Mouse (Mus musculus) liver, embryonic 13.5 days (tissue): ENCODE data around the gene Ston1. TPM values are rescaled to one million over a fixed set of nuclear protein-coding genes. Genes with fewer than 3 reads are reported as not detected.

Experiments
- ATAC-seq: fragments of 200-750 bp; cut with Nextera tagmentation; 2 replicates; pipeline ENCODE4 v1.8.0; 2017; ENCODE audit warnings: low read depth, mild to moderate bottlenecking, moderate number of reproducible peaks, moderate library complexity
- DNase-seq: peaks from one replicate; pipeline ENCODE4 v3.0.0; 2022
- H3K27ac ChIP-seq: fragments of 300-500 bp; sonication (generic); 2 replicates; pipeline ENCODE4 v1.5.1; 2015; ENCODE audit warnings: moderate library complexity, mild to moderate bottlenecking, inconsistent platforms
- H3K27me3 ChIP-seq: fragments of 300-500 bp; sonication (generic); 2 replicates; pipeline ENCODE4 v1.6.1; 2015; ENCODE audit warnings: mild to moderate bottlenecking, inconsistent platforms
- H3K36me3 ChIP-seq: fragments of 300-500 bp; sonication (generic); 2 replicates; pipeline ENCODE4 v1.6.1; 2015; ENCODE audit warnings: mild to moderate bottlenecking, inconsistent platforms
- H3K4me1 ChIP-seq: fragments of 300-500 bp; sonication (generic); replicated peaks from 2 replicates; pipeline ENCODE4 v1.6.1; 2015; ENCODE audit warnings: inconsistent platforms
- H3K4me2 ChIP-seq: fragments of 300-500 bp; sonication (generic); 2 replicates; pipeline ENCODE4 v1.6.1; 2015; ENCODE audit warnings: inconsistent platforms, mild to moderate bottlenecking, moderate library complexity
- H3K4me3 ChIP-seq: fragments of 300-500 bp; sonication (generic); replicated peaks from 2 replicates; pipeline ENCODE4 v1.5.1; 2015; ENCODE audit warnings: mild to moderate bottlenecking, inconsistent platforms
- H3K9ac ChIP-seq: fragments of 300-500 bp; sonication (generic); 2 replicates; pipeline ENCODE4 v1.6.1; 2015; ENCODE audit warnings: mild to moderate bottlenecking, inconsistent platforms
- H3K9me3 ChIP-seq: fragments of 300-500 bp; sonication (generic); replicated peaks from 2 replicates; pipeline ENCODE4 v1.6.1; 2016; ENCODE audit warnings: inconsistent platforms
- WGBS: fragments of 180-500 bp; shearing (Covaris S2); methylation state at CpG from one replicate; pipeline ENCODE4 v1.1.7; 2015; ENCODE audit not compliant: insufficient replicate concordance; 5-methylcytosine and 5-hydroxymethylcytosine counted together
- polyA plus RNA-seq: library from polyadenylated mRNA; unstranded; fragments of >200 nt; fragmentation: Nextera tagmentation; extraction: Ambion mirVana; gene quantifications from 2 replicates; pipeline ENCODE4 v1.2.1, GENCODE M21; 2015

The Ston1 gene
- polyA plus RNA-seq, 1 experiment from 2014 or later: 0.98 TPM

DNA sequence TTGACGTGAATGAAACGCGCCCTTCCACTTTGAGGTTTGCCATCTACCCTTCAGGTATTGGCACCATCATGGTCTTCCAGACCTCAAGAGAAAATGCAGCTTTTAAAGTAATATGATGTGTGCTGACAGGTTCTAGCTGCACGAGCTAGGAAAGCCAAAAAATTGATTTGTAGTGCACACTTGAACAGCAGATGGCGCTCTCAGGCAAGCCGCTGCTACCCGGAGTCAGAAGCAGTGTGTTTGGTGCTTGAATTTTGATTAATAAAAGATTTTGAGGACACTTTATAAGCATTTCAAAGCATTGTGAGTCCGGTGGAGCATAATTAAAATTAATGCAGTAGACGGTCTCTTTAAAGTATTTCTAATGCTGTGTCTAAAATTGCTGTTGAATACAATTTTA lies 54.5 kb downstream of the Ston1 start:
- Histone ChIP-seq H3K36me3 (peaks cover 3% of the 10 kb centered on the region; the same call in 1 of the 2 replicates), H3K27me3 (no peaks in the 10 kb centered on the region), H3K27ac (no peak overlapping the region), H3K9me3 (no peaks in the 10 kb centered on the region), H3K4me2 (no peak overlapping the region), H3K4me1 (no peaks in the 10 kb centered on the region), H3K4me3 (no peak overlapping the region), H3K9ac (no peak overlapping the region)
- ATAC-seq (no peak), DNase-seq (no peak)
- 6% methylated on average over 9 of the region's 9 CpGs for WGBS

DNA sequence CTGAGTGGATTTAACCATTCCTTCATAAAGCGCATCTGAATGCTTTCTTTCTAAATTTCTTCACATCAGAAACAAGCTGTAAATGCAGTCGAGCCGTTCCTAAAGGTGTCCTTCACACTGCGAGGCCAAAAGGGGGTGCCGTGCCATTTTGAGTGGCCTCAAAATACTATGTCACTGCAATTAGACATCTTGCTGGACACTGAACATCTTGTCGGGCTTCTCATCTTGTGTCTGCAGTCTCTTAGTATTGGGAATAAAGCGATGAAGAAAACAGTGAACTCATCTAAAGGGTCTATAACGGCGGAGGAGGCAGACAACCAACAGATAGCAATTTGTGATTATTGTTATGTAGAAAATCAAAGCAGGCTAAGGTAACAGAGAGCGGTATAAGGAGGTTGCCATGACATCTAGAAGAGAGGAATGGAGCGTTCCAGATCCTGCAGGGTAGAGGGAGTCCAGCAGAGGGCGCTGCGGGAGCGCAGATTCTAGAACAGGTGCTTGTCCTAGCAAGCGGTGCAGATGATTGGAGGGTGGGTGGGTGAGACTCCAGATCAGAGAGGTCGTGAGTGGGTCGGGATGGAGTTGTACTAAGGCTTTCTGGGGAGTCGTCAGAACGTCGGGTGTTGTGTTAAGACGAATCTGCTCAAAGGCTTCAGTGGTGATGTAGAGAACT lies 55.4 kb downstream of the Ston1 start:
- ATAC-seq: no peak
- Histone ChIP-seq H3K27ac (no peak overlapping the region), H3K4me3 (no peak overlapping the region), H3K9me3 (no peaks in the 10 kb centered on the region), H3K36me3 (peaks cover 3% of the 10 kb centered on the region; the same call in 1 of the 2 replicates), H3K27me3 (no peaks in the 10 kb centered on the region), H3K4me2 (no peak overlapping the region), H3K9ac (no peak overlapping the region), H3K4me1 (no peaks in the 10 kb centered on the region)
- DNase-seq: peak; percentile 24
- WGBS: 18% methylated on average over 21 of the region's 21 CpGs

DNA sequence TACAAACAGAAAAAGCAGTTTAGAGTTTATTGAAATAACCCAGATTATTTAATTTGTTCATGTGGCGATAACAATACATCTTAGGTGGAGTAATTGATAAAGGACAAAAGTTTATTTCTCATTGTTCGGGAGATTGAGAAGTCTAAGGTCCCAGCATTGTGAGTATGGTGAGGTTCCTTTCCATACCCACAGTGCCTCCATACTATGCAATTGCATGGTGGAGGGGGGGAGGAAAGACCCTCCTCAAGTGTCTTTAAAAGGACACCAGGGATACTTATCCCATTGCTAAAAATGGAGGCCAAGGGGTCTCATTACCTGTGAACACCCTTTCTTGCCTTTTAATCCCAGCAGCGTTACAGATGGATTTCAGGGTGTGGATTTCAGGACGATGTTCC lies 55.9 kb downstream of the Ston1 start:
- no peak overlapping the region for H3K4me3 ChIP-seq
- DNase-seq: no peak
- ATAC-seq: no peak
- H3K9ac ChIP-seq: no peak overlapping the region
- 66% methylated on average over 4 of the region's 4 CpGs for WGBS
- H3K36me3 ChIP-seq: peaks cover 1% of the 10 kb centered on the region; the same call in 1 of the 2 replicates
- H3K9me3 ChIP-seq: no peaks in the 10 kb centered on the region
- H3K27me3 ChIP-seq: no peaks in the 10 kb centered on the region
- H3K4me2 ChIP-seq: no peak overlapping the region
- H3K27ac ChIP-seq: no peak overlapping the region
- no peaks in the 10 kb centered on the region for H3K4me1 ChIP-seq

DNA sequence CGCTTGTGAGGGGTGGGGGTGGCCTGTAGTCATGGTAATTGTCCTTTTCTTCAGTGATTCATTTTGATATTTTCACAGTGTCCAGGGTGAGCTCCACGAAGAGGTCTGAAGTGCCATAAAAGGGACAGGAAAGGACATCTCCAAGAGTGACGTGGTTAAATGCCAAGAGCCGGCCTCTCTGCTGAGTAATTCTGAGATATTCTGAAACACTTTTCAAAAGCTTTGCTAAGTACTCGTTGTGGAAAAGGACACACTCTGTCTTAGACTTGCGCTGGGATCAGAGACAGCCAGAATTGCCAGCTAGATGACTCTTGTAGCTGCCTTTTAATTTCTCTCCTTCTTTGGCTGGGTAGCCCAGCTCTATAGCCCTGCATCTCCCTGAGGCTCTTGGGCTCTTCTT lies 61.0 kb downstream of the Ston1 start:
- no peak overlapping the region for H3K4me2 ChIP-seq
- no peak overlapping the region for H3K27ac ChIP-seq
- no peak overlapping the region for H3K4me3 ChIP-seq
- H3K9me3 ChIP-seq: no peaks in the 10 kb centered on the region
- 62% methylated on average over 6 of the region's 6 CpGs for WGBS
- DNase-seq (no peak), ATAC-seq (no peak)
- H3K27me3 ChIP-seq: no peaks in the 10 kb centered on the region
- no peaks in the 10 kb centered on the region for H3K4me1 ChIP-seq
- no peaks in the 10 kb centered on the region for H3K36me3 ChIP-seq
- H3K9ac ChIP-seq: no peak overlapping the region

DNA sequence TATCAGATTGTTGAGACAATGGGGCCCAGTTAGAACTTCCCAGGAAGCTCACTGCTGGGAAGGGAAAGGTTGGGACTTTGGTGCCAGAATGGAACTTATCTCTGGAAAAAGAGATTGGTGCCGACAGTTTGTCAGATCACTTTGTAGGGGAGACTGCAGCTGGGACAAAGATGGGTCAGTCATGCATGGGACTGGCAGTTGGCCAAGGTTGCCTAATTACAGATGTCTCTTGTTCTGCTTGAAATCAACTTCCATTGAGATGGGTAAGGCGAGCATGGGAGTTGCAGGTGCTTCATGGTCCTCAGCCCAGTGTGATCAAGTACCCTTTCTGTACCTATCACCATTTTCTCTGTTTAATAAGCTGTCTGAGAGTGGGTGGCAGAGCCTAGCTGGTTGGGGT lies 68.6 kb downstream of the Ston1 start:
- H3K9ac ChIP-seq: no peak overlapping the region
- DNase-seq (no peak), ATAC-seq (no peak)
- H3K4me2 ChIP-seq: no peak overlapping the region
- H3K36me3 ChIP-seq: no peaks in the 10 kb centered on the region
- 0 out of 2 replicates have a peak, but pooled peaks cover 4% of the 10 kb centered on the region for H3K4me1 ChIP-seq
- H3K27me3 ChIP-seq: no peaks in the 10 kb centered on the region
- no peak overlapping the region for H3K4me3 ChIP-seq
- H3K27ac ChIP-seq: no peak overlapping the region
- 43% methylated on average over 2 of the region's 2 CpGs for WGBS
- H3K9me3 ChIP-seq: no peaks in the 10 kb centered on the region

DNA sequence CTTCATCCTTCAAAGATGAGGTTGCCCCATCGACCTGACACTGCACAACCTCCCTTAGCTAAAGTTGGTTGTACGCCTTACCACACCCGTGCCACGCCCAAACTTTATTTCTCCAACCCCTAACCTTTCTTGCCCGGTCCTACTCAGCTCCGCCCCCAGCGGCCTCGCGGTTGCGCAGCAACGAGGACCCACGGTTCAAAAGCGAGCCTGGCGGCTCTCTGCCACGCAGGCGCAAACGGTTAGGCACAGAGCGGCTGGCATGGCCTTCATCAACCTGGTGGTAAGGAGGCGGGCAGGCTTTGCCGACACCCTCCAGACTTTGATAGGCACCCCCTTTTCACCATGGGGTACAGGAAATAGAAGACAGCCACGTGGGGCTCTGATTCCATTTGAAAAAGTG lies 71.0 kb downstream of the Ston1 start, which contains the start of gene Gtf2a1l:
Gene Gtf2a1l, plus strand, starts transcription at position 209 of the 400 bp plus-strand sequence.
- Histone ChIP-seq H3K9ac (no peak within 1 kb of the TSS), H3K27ac (no peak within 1 kb of the TSS), H3K4me3 (no peak within 1 kb of the TSS), H3K27me3 (no peaks in the 10 kb centered on the region), H3K4me1 (0 out of 2 replicates have a peak, but pooled peaks cover 4% of the 10 kb centered on the region), H3K9me3 (no peaks in the 10 kb centered on the region), H3K36me3 (no peaks in the 10 kb centered on the region), H3K4me2 (peak within 1 kb of the TSS; percentile 7; the same call in 1 of the 2 replicates)
- 19% methylated on average over 21 of the region's 21 CpGs for WGBS
- ATAC-seq: no peak
- peak; percentile 3 for DNase-seq

DNA sequence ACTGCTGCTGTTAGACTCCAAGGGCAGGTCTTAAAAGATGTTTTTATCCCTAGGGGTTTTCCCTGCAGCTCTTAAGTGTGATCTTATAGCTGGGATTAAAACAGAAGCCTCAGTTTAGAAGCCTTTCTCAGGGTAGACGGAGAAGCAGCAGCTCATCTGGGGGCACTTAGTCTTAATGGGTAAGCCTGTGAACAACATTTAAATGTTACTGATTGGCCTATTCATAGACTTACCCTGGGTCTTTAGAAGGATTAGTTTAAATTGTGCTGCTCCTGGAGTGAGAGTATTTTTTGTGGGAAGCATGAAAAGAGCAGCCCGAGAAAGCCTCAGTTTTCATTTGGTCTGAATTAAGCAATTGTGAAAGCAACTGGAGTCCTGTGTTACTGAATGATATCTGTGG lies 72.4 kb downstream of the Ston1 start:
- no peak overlapping the region for H3K27ac ChIP-seq
- ATAC-seq (no peak), DNase-seq (no peak)
- H3K9me3 ChIP-seq: no peaks in the 10 kb centered on the region
- H3K4me3 ChIP-seq: no peak overlapping the region
- H3K9ac ChIP-seq: no peak overlapping the region
- no peaks in the 10 kb centered on the region for H3K27me3 ChIP-seq
- no peak overlapping the region for H3K4me2 ChIP-seq
- WGBS: 64% methylated on average over 2 of the region's 2 CpGs
- H3K4me1 ChIP-seq: 0 out of 2 replicates have a peak, but pooled peaks cover 4% of the 10 kb centered on the region
- no peaks in the 10 kb centered on the region for H3K36me3 ChIP-seq

DNA sequence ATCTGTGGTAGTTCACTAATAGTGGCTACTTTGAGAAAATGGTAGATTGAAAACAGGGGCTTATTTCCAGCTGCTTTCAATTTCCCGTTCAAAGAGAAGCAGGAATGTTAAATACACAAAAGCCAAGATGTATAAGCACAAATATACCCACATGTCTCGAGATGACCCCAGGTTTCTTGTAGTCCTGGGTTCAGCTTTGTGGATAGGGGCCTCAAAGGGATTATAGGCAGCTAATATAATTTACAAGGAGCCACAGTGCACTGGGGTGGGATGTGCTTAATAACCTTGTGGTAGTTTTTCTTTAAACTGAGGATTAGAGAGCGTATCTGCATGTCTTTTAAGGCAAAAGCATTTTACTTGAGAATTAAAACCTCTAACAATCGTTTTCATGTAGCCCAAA lies 73.3 kb downstream of the Ston1 start:
- no peaks in the 10 kb centered on the region for H3K27me3 ChIP-seq
- 42% methylated on average over 4 of the region's 4 CpGs for WGBS

DNA sequence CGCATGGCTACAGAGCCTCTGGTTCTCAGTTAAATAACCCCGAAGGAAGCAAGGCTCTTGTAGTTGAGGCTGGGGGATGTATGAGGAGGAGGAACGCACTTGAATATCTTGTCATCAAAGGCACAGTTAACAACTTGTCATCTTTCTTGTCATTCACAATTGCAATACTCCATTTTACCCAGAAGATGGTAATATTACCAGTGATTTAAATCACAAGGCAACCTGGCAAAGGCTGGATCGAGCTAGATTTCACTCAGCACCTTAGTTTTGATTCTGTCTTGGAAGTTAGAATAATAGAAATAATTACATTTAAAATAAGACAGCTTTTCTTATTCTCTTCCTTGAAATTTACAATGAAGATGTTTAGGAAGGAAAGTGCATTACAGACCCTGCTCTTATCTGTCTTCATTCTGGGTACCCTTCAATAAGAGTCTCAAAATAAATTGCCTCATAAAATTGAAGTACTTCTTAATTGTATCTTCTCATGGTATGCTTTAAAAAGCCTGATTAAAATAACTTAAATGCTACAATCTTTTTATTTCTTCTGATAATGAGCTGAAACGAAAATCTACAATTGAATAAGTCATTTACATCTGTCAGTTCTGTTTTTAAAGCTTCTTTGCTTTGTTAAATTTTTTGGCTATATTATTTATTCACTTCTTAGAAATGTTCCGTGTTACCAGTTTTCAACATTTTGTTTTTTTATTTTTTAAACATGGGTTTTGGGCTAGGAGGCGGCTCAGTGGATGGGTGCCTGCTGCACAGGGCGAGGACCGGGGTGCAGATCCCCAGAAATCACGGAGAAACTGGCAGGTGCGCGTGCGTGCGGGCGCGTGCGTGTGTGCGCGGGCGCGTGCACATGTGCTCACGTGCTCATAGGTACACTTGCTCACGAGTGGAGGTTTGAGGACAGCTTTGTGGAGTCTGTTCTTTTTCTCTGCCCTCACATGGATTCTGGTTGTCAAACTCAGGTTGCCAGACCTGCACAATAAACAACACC lies 78.1 kb downstream of the Ston1 start:
- Histone ChIP-seq H3K36me3 (no peaks in the 10 kb centered on the region), H3K4me1 (no peaks in the 10 kb centered on the region), H3K27ac (no peak overlapping the region), H3K4me3 (no peak overlapping the region), H3K9ac (no peak overlapping the region), H3K4me2 (no peak overlapping the region), H3K27me3 (no peaks in the 10 kb centered on the region), H3K9me3 (no peaks in the 10 kb centered on the region)
- DNase-seq: no peak
- ATAC-seq: no peak
- WGBS: 82% methylated on average over 23 of the region's 23 CpGs

More for the DNA sequence above, 73.3 kb downstream of the Ston1 start:
- H3K9me3 ChIP-seq: no peaks in the 10 kb centered on the region
- H3K4me1 ChIP-seq: 0 out of 2 replicates have a peak, but pooled peaks cover 4% of the 10 kb centered on the region
- DNase-seq (no peak), ATAC-seq (no peak)
- no peak overlapping the region for H3K27ac ChIP-seq
- no peak overlapping the region for H3K4me3 ChIP-seq
- no peak overlapping the region for H3K9ac ChIP-seq
- H3K36me3 ChIP-seq: no peaks in the 10 kb centered on the region
- no peak overlapping the region for H3K4me2 ChIP-seq

DNA sequence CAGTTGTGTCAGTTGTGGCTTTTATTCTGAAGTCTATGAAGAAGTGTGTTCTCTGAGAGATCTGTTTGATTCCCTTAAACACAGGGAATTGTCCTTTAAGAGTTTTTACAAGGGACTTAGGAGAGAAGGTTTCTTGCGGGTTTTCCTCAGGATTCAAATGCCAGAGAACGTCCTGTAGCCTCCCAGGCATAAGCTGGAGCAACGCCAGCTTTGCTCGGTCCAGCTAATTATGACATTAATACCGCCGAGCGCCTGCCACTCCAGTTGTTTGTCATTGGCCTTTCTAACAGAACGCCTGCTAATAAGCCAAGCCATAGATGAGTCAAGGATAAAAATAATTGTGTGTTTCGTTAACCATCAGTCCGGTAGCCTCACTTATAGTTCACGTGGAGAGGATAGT lies 90.7 kb downstream of the Ston1 start:
- Histone ChIP-seq H3K9me3 (no peaks in the 10 kb centered on the region), H3K4me1 (no peaks in the 10 kb centered on the region), H3K9ac (no peak overlapping the region), H3K4me3 (no peak overlapping the region), H3K4me2 (no peak overlapping the region), H3K27ac (no peak overlapping the region), H3K27me3 (no peaks in the 10 kb centered on the region), H3K36me3 (no peaks in the 10 kb centered on the region)
- ATAC-seq: no peak
- DNase-seq: no peak
- 69% methylated on average over 11 of the region's 11 CpGs for WGBS

DNA sequence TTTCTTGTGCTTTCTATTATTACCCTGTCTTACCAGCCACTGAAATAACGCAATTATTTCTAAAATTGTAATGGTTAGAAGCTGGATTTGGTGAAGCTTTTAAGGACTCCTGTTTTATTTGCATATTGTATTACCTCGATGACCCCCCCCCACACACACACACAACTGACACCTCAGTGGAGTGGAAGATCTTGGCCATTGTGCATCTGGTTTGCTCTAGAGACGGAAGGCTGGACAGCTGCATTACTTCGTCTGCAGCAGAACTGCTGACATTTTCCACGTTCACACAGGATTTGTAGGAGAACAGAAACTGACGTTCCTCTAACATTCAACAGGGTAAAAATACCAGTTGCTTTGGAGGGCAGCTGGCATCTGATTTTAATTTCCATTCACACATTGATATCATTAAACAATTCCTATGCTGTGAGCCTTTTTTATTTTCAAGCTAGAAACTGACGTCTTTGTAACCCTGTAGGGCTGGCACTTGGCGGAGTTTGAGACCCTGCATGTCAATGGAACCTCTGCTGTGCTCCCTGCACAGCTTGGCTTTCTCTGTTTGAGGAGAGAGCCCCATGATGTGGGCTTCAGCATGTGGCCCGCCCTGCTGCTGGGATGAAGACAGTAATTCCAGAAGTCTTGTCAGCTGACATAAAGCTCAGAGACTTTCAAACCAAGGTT lies 99.3 kb downstream of the Ston1 start:
- no peaks in the 10 kb centered on the region for H3K27me3 ChIP-seq
- H3K9me3 ChIP-seq: no peaks in the 10 kb centered on the region
- H3K4me3 ChIP-seq: no peak overlapping the region
- ATAC-seq: no peak
- H3K4me2 ChIP-seq: no peak overlapping the region
- WGBS: 58% methylated on average over 9 of the region's 9 CpGs
- H3K27ac ChIP-seq: no peak overlapping the region
- H3K4me1 ChIP-seq: no peaks in the 10 kb centered on the region
- no peak overlapping the region for H3K9ac ChIP-seq
- H3K36me3 ChIP-seq: no peaks in the 10 kb centered on the region
- no peak for DNase-seq
